Mouse (Mus musculus) neural tube, embryonic 13.5 days (tissue): ENCODE measurements around the gene B4galt3. TPM values are rescaled to one million over a fixed set of nuclear protein-coding genes. Genes with fewer than 3 reads are reported as not detected.

Source experiments
- ATAC-seq: fragments of 200-750 bp; cut with Nextera tagmentation; 2 replicates; pipeline ENCODE4 v1.8.0; 2017; ENCODE audit warnings: low read depth, mild to moderate bottlenecking, moderate TSS enrichment, moderate library complexity
- H3K27ac ChIP-seq: fragments of 300-500 bp; sonication (generic); replicated peaks from 2 replicates; pipeline ENCODE4 v1.5.1; 2015; ENCODE audit warnings: moderate library complexity, mild to moderate bottlenecking, inconsistent platforms
- H3K27me3 ChIP-seq: fragments of 300-500 bp; sonication (generic); 2 replicates; pipeline ENCODE4 v1.6.1; 2015; ENCODE audit warnings: mild to moderate bottlenecking, inconsistent platforms
- H3K36me3 ChIP-seq: fragments of 300-500 bp; sonication (generic); 2 replicates; pipeline ENCODE4 v1.6.1; 2015; ENCODE audit warnings: mild to moderate bottlenecking, inconsistent platforms
- H3K4me1 ChIP-seq: fragments of 300-500 bp; sonication (generic); replicated peaks from 2 replicates; pipeline ENCODE4 v1.6.1; 2015; ENCODE audit warnings: inconsistent platforms
- H3K4me2 ChIP-seq: fragments of 300-500 bp; sonication (generic); 2 replicates; pipeline ENCODE4 v1.6.1; 2015; ENCODE audit warnings: inconsistent platforms, mild to moderate bottlenecking, moderate library complexity
- H3K4me3 ChIP-seq: fragments of 300-500 bp; sonication (generic); 2 replicates; pipeline ENCODE4 v1.5.1; 2015; ENCODE audit warnings: mild to moderate bottlenecking, inconsistent platforms
- H3K9ac ChIP-seq: fragments of 300-500 bp; sonication (generic); 2 replicates; pipeline ENCODE4 v1.6.1; 2015; ENCODE audit warnings: moderate library complexity, mild to moderate bottlenecking, inconsistent platforms
- H3K9me3 ChIP-seq: fragments of 300-500 bp; sonication (generic); 2 replicates; pipeline ENCODE4 v1.6.1; 2016; ENCODE audit warnings: inconsistent platforms
- WGBS: fragments of 180-500 bp; shearing (Covaris S2); methylation state at CpG from one replicate; pipeline ENCODE4 v1.1.7; 2015; 5-methylcytosine and 5-hydroxymethylcytosine counted together
- polyA plus RNA-seq: library from polyadenylated mRNA; unstranded; fragments of >200 nt; fragmentation: Nextera tagmentation; extraction: Ambion mirVana; gene quantifications from 2 replicates; pipeline ENCODE4 v1.2.1, GENCODE M21; 2015

Gene B4galt3
- polyA plus RNA-seq, 1 experiment from 2014 or later = 97.8 TPM

- no peak overlapping the region for H3K27ac ChIP-seq
- H3K4me2 ChIP-seq = no peak overlapping the region
- 87% methylated on average over 9 of the region's 9 CpGs for WGBS
- no peaks in the 10 kb centered on the region for H3K9me3 ChIP-seq
- no peaks in the 10 kb centered on the region for H3K27me3 ChIP-seq
- no peak overlapping the region for H3K9ac ChIP-seq
- no peak overlapping the region for H3K4me3 ChIP-seq
- no peaks in the 10 kb centered on the region for H3K36me3 ChIP-seq
- peaks cover 12% of the 10 kb centered on the region for H3K4me1 ChIP-seq
- no peak for ATAC-seq
These were observed 12.3 kb upstream of the B4galt3 start for GRCm38 (mm10) chr1:171257781-171258180.

DNA sequence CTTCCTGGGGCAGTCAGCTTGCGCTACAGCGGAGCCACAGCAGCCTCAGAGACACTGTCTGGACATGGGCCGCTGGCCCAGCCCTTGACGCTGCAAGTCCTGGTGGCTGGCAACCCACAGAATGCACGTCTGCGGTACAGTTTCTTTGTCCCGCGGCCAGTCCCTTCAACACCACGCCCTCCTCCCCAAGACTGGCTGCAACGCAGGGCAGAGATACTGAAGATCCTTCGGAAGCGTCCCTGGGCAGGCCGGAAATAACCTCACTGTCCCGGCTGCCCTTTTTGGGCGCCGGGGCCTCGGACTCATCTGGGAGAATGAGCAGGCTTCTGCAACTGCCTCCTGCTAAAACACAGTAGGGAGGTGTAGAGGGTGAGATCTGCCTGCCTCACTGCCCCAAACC is 11.2 kb upstream of the B4galt3 start:
- H3K36me3 ChIP-seq = no peaks in the 10 kb centered on the region
- H3K27ac ChIP-seq = no peak overlapping the region
- H3K9me3 ChIP-seq = no peaks in the 10 kb centered on the region
- H3K9ac ChIP-seq = no peak overlapping the region
- peaks cover 9% of the 10 kb centered on the region for H3K4me1 ChIP-seq
- no peak overlapping the region for H3K4me3 ChIP-seq
- no peak for ATAC-seq
- WGBS = 81% methylated on average over 17 of the region's 17 CpGs
- no peak overlapping the region for H3K4me2 ChIP-seq
- H3K27me3 ChIP-seq = no peaks in the 10 kb centered on the region

DNA sequence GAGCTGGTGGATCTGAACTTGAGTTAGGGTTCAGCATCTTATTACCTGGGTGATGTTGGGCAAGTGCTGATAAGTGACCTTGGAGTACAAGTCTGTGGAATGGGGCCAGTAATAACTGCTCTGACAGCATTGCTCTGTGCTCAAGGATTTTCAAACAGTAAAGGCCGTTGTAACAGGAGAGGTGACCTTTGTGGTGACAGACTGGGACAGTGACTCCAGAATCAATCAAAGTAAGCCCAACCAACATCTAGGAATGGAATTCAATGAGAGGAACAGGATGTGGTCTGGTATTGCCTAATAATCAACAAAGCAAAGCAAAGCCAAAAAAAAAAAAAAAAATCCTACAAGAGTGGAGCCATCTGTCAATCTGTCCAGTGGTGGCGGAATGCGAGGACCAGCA is 9.8 kb upstream of the B4galt3 start:
- no peak for ATAC-seq
- Histone ChIP-seq H3K4me1 (peaks cover 9% of the 10 kb centered on the region), H3K4me2 (no peak overlapping the region), H3K9ac (no peak overlapping the region), H3K4me3 (no peak overlapping the region), H3K27ac (no peak overlapping the region), H3K27me3 (no peaks in the 10 kb centered on the region), H3K36me3 (no peaks in the 10 kb centered on the region), H3K9me3 (no peaks in the 10 kb centered on the region)
- 73% methylated on average over 3 of the region's 3 CpGs for WGBS

DNA sequence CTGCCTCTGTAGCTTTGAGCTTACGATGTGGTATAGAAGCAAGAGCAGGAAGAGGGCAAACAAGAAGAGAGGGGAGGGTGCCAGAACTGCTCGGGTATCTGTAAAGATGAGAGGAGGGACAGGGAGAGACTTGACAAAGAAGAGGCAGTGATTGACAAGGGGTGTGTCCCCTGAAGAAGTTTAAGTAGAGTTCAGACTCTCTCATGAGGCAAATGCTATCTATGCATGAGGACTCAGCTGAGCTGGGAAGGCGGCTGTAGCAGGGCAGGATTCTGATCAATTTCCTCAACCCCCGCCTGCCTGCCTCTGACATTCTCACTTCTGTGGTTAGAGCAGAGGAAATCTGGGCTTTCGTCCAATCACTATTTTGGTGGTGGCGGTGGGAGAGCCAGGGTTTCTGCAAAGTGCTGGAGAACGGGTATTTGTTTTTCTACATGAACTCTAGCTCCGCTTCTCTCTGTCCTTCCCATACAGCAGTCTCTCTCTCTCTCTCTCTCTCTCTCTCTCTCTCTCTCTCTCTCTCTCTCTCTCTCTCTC is 7.5 kb upstream of the B4galt3 start:
- H3K4me3 ChIP-seq = peak overlapping the region; percentile 28
- H3K27ac ChIP-seq = peak overlapping the region; percentile 87
- H3K27me3 ChIP-seq = no peaks in the 10 kb centered on the region
- WGBS = 4% methylated on average over 8 of the region's 8 CpGs
- peak overlapping the region; percentile 62 for H3K9ac ChIP-seq
- H3K4me2 ChIP-seq = peak overlapping the region; percentile 56
- ATAC-seq = peak; percentile 64
- no peaks in the 10 kb centered on the region for H3K9me3 ChIP-seq
- no peaks in the 10 kb centered on the region for H3K36me3 ChIP-seq
- peaks cover 9% of the 10 kb centered on the region for H3K4me1 ChIP-seq

- H3K9ac ChIP-seq = no peak overlapping the region
- H3K27ac ChIP-seq = peak overlapping the region; percentile 87
- H3K27me3 ChIP-seq = no peaks in the 10 kb centered on the region
- 0% methylated on average over 2 of the region's 2 CpGs for WGBS
- ATAC-seq = peak; percentile 93
- H3K9me3 ChIP-seq = no peaks in the 10 kb centered on the region
- peaks cover 9% of the 10 kb centered on the region for H3K4me1 ChIP-seq
- peak overlapping the region; percentile 56 for H3K4me2 ChIP-seq
- peak overlapping the region; percentile 28 for H3K4me3 ChIP-seq
- H3K36me3 ChIP-seq = no peaks in the 10 kb centered on the region
These were observed 6.9 kb upstream of the B4galt3 start for GRCm38 (mm10) chr1:171263185-171263611.

GRCm38 (mm10) chr1:171263666-171264461 is 6.3 kb upstream of the B4galt3 start:
- WGBS = 87% methylated on average over 3 of the region's 3 CpGs
- Histone ChIP-seq H3K27me3 (no peaks in the 10 kb centered on the region), H3K9ac (no peak overlapping the region), H3K9me3 (no peaks in the 10 kb centered on the region), H3K4me2 (peak overlapping the region; percentile 56), H3K4me1 (peaks cover 9% of the 10 kb centered on the region), H3K27ac (peak overlapping the region; percentile 87), H3K36me3 (no peaks in the 10 kb centered on the region), H3K4me3 (no peak overlapping the region)
- peak; percentile 2; the same call in 1 of the 2 replicates for ATAC-seq

- ATAC-seq = no peak
- Histone ChIP-seq H3K27me3 (no peaks in the 10 kb centered on the region), H3K4me1 (peaks cover 22% of the 10 kb centered on the region), H3K4me2 (no peak overlapping the region), H3K9me3 (no peaks in the 10 kb centered on the region), H3K27ac (no peak overlapping the region), H3K36me3 (no peaks in the 10 kb centered on the region), H3K4me3 (no peak overlapping the region), H3K9ac (no peak overlapping the region)
- 77% methylated on average over 4 of the region's 4 CpGs for WGBS
These were observed 4.0 kb upstream of the B4galt3 start for GRCm38 (mm10) chr1:171265971-171266744.

DNA sequence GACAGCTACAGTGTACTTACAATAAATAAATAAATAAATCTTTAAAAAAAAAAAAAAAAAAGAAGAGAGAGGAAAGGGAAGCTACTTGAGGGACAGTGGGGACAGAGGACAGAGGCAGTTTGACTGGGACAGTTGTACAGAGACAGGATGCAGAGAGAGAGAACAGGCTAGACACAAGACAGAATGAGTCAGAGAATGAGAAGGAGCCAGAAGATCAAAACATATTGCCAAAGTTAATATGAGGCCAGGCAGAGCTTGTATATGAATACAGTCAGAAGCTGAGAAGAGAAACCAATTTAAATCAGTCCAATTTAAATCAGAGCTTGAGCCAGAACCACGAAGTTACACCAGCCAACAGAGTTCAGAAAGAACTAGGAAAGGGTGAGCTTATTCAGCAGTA is 1.8 kb upstream of the B4galt3 start:
- Histone ChIP-seq H3K4me2 (no peak overlapping the region), H3K27me3 (no peaks in the 10 kb centered on the region), H3K36me3 (peaks cover 18% of the 10 kb centered on the region), H3K4me3 (no peak overlapping the region), H3K9me3 (no peaks in the 10 kb centered on the region), H3K4me1 (peaks cover 26% of the 10 kb centered on the region), H3K27ac (no peak overlapping the region), H3K9ac (no peak overlapping the region)
- WGBS = 64% methylated on average over 1 of the region's 1 CpGs
- no peak for ATAC-seq

GRCm38 (mm10) chr1:171270573-171270900 is 409 bp downstream of the B4galt3 start:
- Histone ChIP-seq H3K27me3 (no peaks in the 10 kb centered on the region), H3K9me3 (no peaks in the 10 kb centered on the region), H3K9ac (peak overlapping the region; percentile 88), H3K4me1 (peaks cover 26% of the 10 kb centered on the region), H3K36me3 (peaks cover 40% of the 10 kb centered on the region), H3K4me3 (peak overlapping the region; percentile 88), H3K27ac (no peak overlapping the region), H3K4me2 (peak overlapping the region; percentile 98)
- WGBS = under 1% methylated on average over 19 of the region's 19 CpGs
- ATAC-seq = peak; percentile 74

- no peak for ATAC-seq
- H3K4me2 ChIP-seq = peak overlapping the region; percentile 98
- H3K4me1 ChIP-seq = peaks cover 28% of the 10 kb centered on the region
- peak overlapping the region; percentile 88 for H3K9ac ChIP-seq
- no peaks in the 10 kb centered on the region for H3K27me3 ChIP-seq
- 56% methylated on average over 9 of the region's 9 CpGs for WGBS
- no peak overlapping the region for H3K27ac ChIP-seq
- H3K36me3 ChIP-seq = peaks cover 46% of the 10 kb centered on the region
- no peaks in the 10 kb centered on the region for H3K9me3 ChIP-seq
- peak overlapping the region; percentile 88 for H3K4me3 ChIP-seq
These were observed 1.1 kb downstream of the B4galt3 start for GRCm38 (mm10) chr1:171271196-171271595.

DNA sequence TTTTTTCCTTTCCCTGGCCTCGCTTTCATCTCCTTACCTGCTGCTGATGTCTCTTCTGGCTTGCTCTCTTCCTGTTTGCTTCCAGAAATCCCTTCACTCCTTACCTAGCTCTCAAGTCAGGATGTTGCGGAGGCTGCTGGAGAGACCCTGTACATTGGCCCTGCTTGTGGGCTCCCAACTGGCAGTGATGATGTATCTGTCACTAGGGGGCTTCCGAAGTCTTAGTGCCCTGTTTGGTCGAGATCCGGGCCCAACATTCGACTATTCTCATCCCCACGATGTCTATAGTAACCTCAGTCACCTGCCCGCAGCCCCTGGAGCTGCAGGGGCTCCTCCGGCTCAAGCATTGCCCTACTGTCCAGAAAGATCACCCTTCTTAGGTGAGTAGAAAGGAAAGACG is 1.5 kb downstream of the B4galt3 start:
- peaks cover 50% of the 10 kb centered on the region for H3K36me3 ChIP-seq
- H3K4me3 ChIP-seq = peak overlapping the region; percentile 88; the same call in 1 of the 2 replicates
- WGBS = 77% methylated on average over 10 of the region's 10 CpGs
- 0 out of 2 replicates have a peak overlapping the region, but pooled peaks have one; percentile 88 for H3K9ac ChIP-seq
- no peaks in the 10 kb centered on the region for H3K27me3 ChIP-seq
- H3K4me2 ChIP-seq = peak overlapping the region; percentile 98
- no peak for ATAC-seq
- H3K4me1 ChIP-seq = peaks cover 32% of the 10 kb centered on the region
- H3K9me3 ChIP-seq = no peaks in the 10 kb centered on the region
- H3K27ac ChIP-seq = no peak overlapping the region

- WGBS = 94% methylated on average over 3 of the region's 3 CpGs
- H3K36me3 ChIP-seq = peaks cover 55% of the 10 kb centered on the region
- H3K9ac ChIP-seq = 0 out of 2 replicates have a peak overlapping the region, but pooled peaks have one; percentile 88
These were observed 2.0 kb downstream of the B4galt3 start for GRCm38 (mm10) chr1:171272086-171272485.

More at GRCm38 (mm10) chr1:171272086-171272485, 2.0 kb downstream of the B4galt3 start:
- peaks cover 32% of the 10 kb centered on the region for H3K4me1 ChIP-seq
- ATAC-seq = no peak
- H3K9me3 ChIP-seq = no peaks in the 10 kb centered on the region
- H3K27ac ChIP-seq = no peak overlapping the region
- H3K4me2 ChIP-seq = peak overlapping the region; percentile 98
- no peak overlapping the region for H3K4me3 ChIP-seq
- H3K27me3 ChIP-seq = no peaks in the 10 kb centered on the region
